Mouse (Mus musculus) c-Kit-positive CD71-positive TER-119-negative erythroid progenitor cells, embryonic 14.5 days (primary cell): ENCODE data around the gene Lrrc31.

ENCODE experiments used
- DNase-seq: peaks from one replicate; pipeline ENCODE4 v3.0.0-alpha.2; 2013; ENCODE audit warnings: low read depth

Gene Lrrc31

GRCm38 (mm10) chr3:30690976-30691375, 8.7 kb downstream of the Lrrc31 start:
- no peak for DNase-seq

- no peak for DNase-seq
These were observed 12.4 kb downstream of the Lrrc31 start for GRCm38 (mm10) chr3:30687216-30687615.

GRCm38 (mm10) chr3:30683190-30683589, 16.5 kb downstream of the Lrrc31 start:
- DNase-seq = no peak

GRCm38 (mm10) chr3:30658486-30658885, 41.2 kb downstream of the Lrrc31 start:
- DNase-seq = no peak

- no peak for DNase-seq
These were observed 43.7 kb downstream of the Lrrc31 start for GRCm38 (mm10) chr3:30655937-30656336.

DNA sequence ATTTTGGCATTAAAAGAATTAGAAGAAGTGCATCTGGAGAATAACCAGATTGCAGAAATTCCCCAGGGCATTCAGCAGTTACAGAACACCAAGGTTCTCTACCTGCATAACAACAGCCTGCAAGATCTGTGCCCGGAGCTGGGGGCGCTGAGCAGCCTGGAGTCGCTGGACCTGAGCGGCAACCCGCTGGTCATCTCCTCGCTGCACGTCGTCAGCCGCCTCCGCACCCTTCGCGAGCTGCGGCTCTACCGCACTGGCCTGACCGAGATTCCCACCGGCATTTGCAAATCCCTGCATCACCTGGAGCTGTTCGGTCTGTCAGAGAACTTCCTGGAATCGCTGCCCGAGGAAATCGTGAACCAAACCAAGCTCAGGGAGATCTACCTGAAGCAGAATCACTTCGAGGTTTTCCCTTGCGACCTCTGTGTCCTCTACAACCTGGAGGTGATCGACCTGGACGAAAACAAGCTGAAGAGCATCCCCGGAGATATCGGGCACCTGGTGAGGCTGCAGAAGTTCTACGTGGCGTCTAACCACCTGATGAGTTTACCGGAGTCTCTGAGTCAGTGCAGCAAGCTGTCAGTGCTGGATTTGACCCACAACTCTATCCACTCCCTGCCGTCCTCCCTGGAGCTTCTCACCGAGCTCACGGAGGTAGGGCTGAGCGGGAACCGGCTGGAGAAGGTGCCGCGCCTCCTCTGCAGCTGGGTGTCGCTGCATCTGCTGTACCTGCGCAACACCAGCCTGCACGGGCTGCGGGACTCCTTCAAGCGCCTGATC, 49.4 kb downstream of the Lrrc31 start:
- DNase-seq = no peak

DNA sequence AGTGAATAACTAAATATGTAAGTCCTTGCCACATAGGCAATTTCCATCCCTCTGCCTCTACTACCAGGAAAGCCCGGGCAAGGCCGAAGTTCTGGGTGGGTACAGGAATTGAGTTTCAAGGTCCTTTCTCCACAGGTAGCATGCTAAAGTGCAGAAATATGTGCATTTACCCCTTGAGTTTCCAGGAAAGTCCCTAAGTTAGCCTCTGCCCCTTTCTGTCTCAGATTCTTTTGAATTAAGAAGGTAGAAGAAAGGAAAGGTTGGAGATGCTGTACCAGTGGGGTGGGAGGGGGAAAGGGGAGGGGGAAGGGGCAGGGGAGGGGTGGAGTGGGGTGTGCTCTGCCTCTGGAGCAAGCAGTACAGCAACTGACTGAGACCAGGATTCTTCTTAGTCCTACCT, 51.2 kb downstream of the Lrrc31 start:
- DNase-seq = no peak

- DNase-seq = no peak
These were observed 52.1 kb downstream of the Lrrc31 start, which contains the start of gene Lrrc34 for GRCm38 (mm10) chr3:30647440-30648090. TSS of gene Lrrc34 (minus strand) at chr3:30647869.

GRCm38 (mm10) chr3:30646761-30647160, 52.9 kb downstream of the Lrrc31 start:
- no peak for DNase-seq

GRCm38 (mm10) chr3:30644207-30644606, 55.4 kb downstream of the Lrrc31 start, which contains the start of gene Lrriq4:
TSS of gene Lrriq4 (plus strand) at chr3:30644507.
- DNase-seq = no peak

GRCm38 (mm10) chr3:30635629-30636028, 64.0 kb downstream of the Lrrc31 start:
- no peak for DNase-seq

DNA sequence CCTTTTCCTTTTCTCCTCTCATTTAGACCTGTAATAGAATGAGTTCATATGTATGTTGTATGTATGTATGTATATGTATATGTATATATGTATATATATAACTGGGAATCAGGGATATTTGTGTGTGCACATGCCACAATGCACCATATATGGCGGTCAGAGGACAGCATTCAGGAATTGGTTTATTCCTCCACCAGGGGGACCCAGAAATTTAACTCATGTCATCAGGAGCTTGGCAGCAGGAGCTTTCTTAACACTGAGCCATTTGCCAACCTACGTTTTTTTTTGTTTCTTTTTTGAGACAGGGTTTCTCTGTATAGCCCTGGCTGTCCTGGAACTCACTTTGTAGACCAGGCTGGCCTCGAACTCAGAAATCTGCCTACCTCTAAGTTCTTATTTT, 66.0 kb downstream of the Lrrc31 start:
- DNase-seq = no peak
